Mouse (Mus musculus) hindlimb bud, embryonic 11.5 days (tissue): ENCODE results near the gene Asf1b.
"Not testable (repeated sequence)": the region's sequence is repeated elsewhere in the genome, so short reads cannot be mapped to it uniquely, and the experiment has no call there.

Source experiments
- DNase-seq: peaks from one replicate; pipeline ENCODE4 v3.0.0-alpha.2; 2012; ENCODE audit warnings: low read depth, low spot score; ENCODE audit errors: extremely low spot score

Gene Asf1b

GRCm38 (mm10) chr8:83956789-83957188, 1.5 kb downstream of the Asf1b start:
- no peak for DNase-seq

- DNase-seq: no peak
These were observed 8.9 kb downstream of the Asf1b start for GRCm38 (mm10) chr8:83964015-83964765.

- DNase-seq: no peak
These were observed 12.4 kb downstream of the Asf1b start for GRCm38 (mm10) chr8:83967701-83968100.

DNA sequence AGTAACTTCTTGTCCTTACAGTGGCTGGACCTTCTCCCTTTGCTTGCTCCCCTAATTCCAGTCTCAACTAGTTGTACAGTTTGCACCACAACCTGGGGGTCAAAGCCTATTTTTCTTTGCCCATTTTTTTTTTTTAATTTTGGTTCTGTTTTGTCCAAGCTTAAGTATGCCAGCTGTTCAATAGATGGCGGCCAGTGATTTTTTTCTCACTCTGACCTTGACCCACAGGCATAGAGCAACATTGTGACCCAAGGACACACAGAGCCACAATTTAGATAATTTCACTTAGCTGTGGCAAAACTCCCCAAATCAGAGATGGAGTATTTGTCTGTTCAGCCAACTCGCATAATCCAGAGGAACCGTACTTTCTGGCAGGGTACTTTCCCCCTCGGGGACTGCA, 15.8 kb downstream of the Asf1b start:
- no peak for DNase-seq

- no peak for DNase-seq
These were observed 16.4 kb downstream of the Asf1b start for GRCm38 (mm10) chr8:83971661-83972060.

GRCm38 (mm10) chr8:83972150-83973120, 17.1 kb downstream of the Asf1b start, which contains the start of gene Prkaca:
TSS of gene Prkaca (plus strand) at chr8:83972993.
- peak; percentile 85 for DNase-seq

DNA sequence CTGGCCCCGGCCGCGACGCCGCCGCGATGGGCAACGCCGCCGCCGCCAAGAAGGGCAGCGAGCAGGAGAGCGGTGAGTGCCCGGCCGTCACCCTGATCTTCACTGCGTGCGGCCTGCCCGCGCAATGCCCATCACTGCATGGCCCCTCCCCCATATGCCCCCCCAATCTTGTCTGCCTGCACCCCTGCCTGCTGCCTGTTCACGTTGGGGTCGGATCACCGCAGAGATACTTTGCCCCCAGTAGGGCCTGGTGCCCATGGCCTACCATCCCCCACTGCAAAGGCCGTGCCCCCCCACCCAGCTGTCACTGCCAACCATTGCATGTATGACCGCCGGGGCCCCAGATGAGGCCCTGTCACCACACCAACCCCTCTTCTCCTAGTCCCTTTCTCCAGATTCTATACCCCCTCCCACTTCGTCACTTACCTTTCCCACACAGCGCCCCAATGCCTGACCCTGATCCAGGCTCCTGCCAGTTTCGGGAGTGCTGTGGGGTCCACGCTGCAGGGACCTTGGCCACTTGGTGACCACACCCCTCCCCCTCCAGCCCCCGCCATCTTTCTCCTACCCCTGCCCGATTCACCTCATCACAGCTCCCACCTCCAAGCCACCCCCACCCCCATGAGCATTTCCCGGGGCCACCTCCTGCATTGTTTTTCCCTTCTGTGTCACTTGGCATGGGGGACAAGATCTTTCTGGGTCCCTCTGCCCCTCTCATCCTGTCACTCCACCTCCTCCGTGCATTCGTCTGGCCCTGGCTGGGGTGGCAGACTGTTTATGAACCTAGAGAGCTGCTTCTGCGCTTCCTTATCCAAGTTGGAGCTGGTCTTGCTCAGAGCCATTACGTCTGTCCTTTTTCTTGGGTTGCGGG, 18.1 kb downstream of the Asf1b start:
- no peak for DNase-seq

- no peak for DNase-seq
These were observed 19.2 kb downstream of the Asf1b start for GRCm38 (mm10) chr8:83974521-83974920.

DNA sequence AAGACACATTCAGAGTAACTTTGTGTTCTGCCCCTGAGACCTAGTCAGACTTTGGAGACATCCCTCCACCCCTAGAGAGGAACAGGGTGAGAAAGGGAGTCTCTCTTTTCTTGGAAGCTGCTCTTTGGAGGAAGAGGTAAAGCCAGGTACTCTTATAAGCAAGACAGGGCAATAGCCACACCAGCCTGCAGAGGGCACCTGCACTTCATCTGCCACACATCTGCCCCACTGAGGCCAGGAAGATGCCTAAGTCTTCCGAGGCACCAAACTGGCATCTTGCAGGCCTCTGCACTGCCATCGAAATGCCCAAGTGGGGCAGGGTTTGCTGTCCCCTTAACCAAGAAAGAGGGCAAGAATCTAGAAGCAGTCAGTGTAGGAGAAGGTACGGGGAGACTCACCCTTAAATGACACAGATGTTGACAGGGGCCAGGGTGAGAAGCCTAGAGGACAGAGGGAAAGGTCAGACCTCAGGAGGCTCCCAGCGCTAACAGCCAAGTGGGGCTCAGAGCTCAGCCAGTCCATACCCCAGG, 20.9 kb downstream of the Asf1b start:
- no peak for DNase-seq

GRCm38 (mm10) chr8:83976779-83977350, 21.6 kb downstream of the Asf1b start:
- DNase-seq: no peak

- no peak for DNase-seq
These were observed 22.3 kb downstream of the Asf1b start for GRCm38 (mm10) chr8:83977646-83978045.

DNA sequence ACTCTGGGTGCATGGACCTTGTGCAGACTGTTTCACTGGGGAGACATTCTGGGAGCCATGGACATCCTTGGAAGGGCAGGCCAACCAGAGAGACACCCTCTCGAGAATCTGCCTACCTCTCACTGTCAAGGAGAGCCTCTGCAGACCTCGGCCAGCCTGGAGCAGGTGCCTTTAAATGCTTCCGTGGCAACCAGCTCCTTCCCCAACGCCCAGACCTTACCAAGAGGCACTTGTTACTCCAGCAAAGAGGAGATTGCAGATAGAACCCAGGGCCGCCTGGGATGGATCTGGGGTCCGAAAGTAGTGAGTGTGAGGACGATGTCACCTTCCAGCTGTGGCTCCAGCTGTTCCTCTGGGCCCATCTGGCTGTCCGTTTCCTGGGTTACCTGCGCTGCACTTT, 22.9 kb downstream of the Asf1b start:
- DNase-seq: no peak

DNA sequence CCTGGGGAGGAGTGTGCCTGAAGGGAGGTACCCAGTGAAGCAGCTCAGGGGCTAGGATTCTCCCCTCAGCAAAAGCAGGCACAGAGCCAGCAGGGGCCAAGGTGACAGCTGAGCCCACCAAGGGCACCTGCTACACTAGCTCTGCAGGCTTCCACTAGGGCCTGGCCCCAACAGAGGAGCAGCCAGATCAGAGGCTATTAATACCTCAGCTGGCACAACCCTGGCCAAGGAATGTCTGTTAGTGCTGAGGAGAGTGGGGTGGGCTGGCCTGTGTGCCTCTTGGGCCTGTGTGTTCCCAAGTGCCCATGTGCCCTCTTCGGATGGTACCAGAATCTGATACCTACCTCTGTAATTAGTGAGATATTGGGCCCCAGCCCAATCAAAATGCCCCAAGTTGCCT, 24.9 kb downstream of the Asf1b start:
- no peak for DNase-seq

DNA sequence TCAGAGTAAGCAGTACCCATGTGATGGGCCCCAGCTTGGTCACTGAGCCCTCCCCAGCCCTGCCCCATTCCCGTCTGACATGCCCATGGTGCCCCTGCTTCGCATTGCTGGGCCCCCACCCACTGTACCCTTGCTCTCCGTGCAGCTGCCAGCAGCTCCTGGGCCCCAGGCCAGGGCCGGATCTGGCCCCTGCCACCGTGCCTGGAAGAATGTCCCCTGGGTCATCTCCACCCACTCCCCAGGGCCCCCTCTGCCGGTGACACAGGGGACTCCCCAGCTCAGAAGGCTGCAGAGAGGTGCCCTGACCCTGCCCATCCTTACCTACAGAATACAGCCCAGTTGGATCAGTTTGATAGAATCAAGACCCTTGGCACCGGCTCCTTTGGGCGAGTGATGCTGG, 25.5 kb downstream of the Asf1b start:
- no peak for DNase-seq

GRCm38 (mm10) chr8:83981533-83981932, 26.2 kb downstream of the Asf1b start:
- no peak for DNase-seq

DNA sequence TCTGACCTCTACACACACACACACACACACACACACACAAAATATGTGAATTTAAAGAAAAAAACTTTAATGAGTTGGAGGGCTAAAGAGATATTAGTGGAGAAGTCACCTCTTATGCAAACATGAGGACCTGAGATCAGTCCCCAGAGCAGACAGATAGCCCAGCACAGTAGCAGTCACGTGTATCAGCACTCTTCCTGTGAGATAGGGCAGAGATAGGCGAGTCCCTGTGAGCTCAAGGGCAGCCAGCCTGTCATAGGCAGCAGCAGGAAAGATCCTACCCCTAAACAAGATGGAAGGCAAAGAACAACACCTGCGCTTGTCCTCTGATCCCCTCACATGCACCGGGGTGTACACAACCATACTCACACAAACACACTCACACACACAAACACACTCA, 27.1 kb downstream of the Asf1b start:
- DNase-seq: no peak

- not testable (repeated sequence) for DNase-seq
These were observed 27.9 kb downstream of the Asf1b start for GRCm38 (mm10) chr8:83983222-83983621.

DNA sequence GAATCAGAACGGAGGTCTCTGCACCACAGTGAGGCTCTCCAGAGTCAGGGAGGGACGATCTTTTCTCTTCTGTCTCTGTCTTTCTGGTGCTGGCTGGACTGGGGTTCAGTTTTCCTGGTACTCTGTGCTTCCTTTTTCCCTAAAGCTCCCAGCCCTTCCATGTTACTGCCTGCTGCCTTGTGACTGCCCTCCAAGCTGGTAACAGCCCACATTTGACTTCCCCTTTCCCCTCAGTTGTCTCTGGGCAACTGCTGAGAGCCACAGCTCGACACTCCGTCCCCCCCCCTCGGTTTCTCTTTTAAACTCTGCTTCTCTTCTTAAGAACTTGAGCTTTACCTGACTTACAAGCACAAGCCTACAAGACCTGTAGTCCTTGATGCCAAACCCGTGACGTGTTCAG, 33.9 kb downstream of the Asf1b start:
- no peak for DNase-seq

- no peak for DNase-seq
These were observed 34.9 kb downstream of the Asf1b start for GRCm38 (mm10) chr8:83990170-83990569.

- DNase-seq: no peak
These were observed 37.2 kb downstream of the Asf1b start for GRCm38 (mm10) chr8:83992488-83992887.
